Mouse (Mus musculus) hindbrain, postnatal 0 days (tissue): ENCODE measurements around the gene Gm21693. TPM values are rescaled to one million over a fixed set of nuclear protein-coding genes. Genes with fewer than 3 reads are reported as not detected.
"Not testable (repeated sequence)": the region's sequence is repeated elsewhere in the genome, so short reads cannot be mapped to it uniquely, and the experiment has no call there.

Source experiments
- ATAC-seq: fragments of 200-750 bp; cut with Nextera tagmentation; 2 replicates; pipeline ENCODE4 v1.8.0; 2017; ENCODE audit warnings: mild to moderate bottlenecking, moderate TSS enrichment, moderate library complexity
- DNase-seq: peaks from one replicate; pipeline ENCODE4 v3.0.0-alpha.2; 2015; ENCODE audit warnings: low spot score
- H3K27ac ChIP-seq: fragments of 300-500 bp; sonication (generic); 2 replicates; pipeline ENCODE4 v1.5.1; 2014; ENCODE audit warnings: mild to moderate bottlenecking
- H3K27me3 ChIP-seq: fragments of 300-500 bp; sonication (generic); 2 replicates; pipeline ENCODE4 v1.6.1; 2014; ENCODE audit warnings: low read length, mixed read lengths; ENCODE audit not compliant: insufficient read depth
- H3K36me3 ChIP-seq: fragments of 300-500 bp; sonication (generic); 2 replicates; pipeline ENCODE4 v1.6.1; 2014; ENCODE audit warnings: low read length, mixed read lengths; ENCODE audit not compliant: insufficient read depth
- H3K4me1 ChIP-seq: fragments of 300-500 bp; sonication (generic); 2 replicates; pipeline ENCODE4 v1.6.1; 2014; ENCODE audit warnings: antibody characterized with exemption, low read length, mixed read lengths; ENCODE audit not compliant: insufficient read depth
- H3K4me2 ChIP-seq: fragments of 300-500 bp; sonication (generic); 2 replicates; pipeline ENCODE4 v1.6.1; 2014; ENCODE audit warnings: low read depth, mild to moderate bottlenecking, low read length, moderate library complexity, mixed read lengths
- H3K4me3 ChIP-seq: fragments of 300-500 bp; sonication (generic); 2 replicates; pipeline ENCODE4 v1.5.1; 2014; ENCODE audit warnings: low read length
- H3K9ac ChIP-seq: fragments of 300-500 bp; sonication (generic); replicated peaks from 2 replicates; pipeline ENCODE4 v1.6.1; 2014; ENCODE audit warnings: mild to moderate bottlenecking, low read length, moderate library complexity, mixed read lengths
- H3K9me3 ChIP-seq: fragments of 300-500 bp; sonication (generic); 2 replicates; pipeline ENCODE4 v1.6.1; 2016; ENCODE audit warnings: low read length, mixed read lengths
- WGBS: fragments of 180-500 bp; shearing (Covaris S2); extraction: QIAGEN DNeasy Blood & Tissue Kit; methylation state at CpG from one replicate; pipeline ENCODE4 v1.1.7; 2014; 5-methylcytosine and 5-hydroxymethylcytosine counted together
- polyA plus RNA-seq: library from polyadenylated mRNA; unstranded; fragments of >200 nt; fragmentation: Nextera tagmentation; extraction: Ambion mirVana; gene quantifications from 2 replicates; pipeline ENCODE4 v1.2.1, GENCODE M21; 2015
- total RNA-seq: library from RNA; depleted of rRNA; stranded (reverse); fragments of >200 nt; gene quantifications from 2 replicates; pipeline ENCODE4 v1.2.3, GENCODE M21; 2014; rRNA removed

Gm21693 gene
- not detected in 2 replicates for total RNA-seq
- not detected in 2 replicates for polyA plus RNA-seq

GRCm38 (mm10) chrY:3345229-3345628 is at the start of gene Gm21693:
TSS of gene Gm21693 (minus strand) at chrY:3345329.
- DNase-seq, H3K9me3 ChIP-seq, H3K36me3 ChIP-seq, H3K27me3 ChIP-seq, H3K9ac ChIP-seq, H3K4me3 ChIP-seq, H3K4me2 ChIP-seq, H3K4me1 ChIP-seq, ATAC-seq, H3K27ac ChIP-seq: not testable (repeated sequence)
- no CpG with 5 or more reads among the region's 9 CpGs for WGBS

DNA sequence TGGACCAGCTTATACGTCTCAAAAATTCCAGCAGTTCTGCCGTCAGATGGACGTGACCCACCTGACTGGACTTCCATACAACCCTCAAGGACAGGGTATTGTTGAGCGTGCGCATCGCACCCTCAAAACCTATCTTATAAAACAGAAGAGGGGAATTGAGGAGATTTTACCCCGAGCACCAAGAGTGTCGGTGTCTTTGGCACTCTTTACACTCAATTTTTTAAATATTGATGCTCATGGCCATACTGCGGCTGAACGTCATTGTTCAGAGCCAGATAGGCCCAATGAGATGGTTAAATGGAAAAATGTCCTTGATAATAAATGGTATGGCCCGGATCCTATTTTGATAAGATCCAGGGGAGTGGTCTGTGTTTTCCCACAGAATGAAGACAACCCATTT is 4.5 kb downstream of the Gm21693 start:
- not testable (repeated sequence) for H3K4me3 ChIP-seq, H3K9me3 ChIP-seq, H3K4me2 ChIP-seq, H3K9ac ChIP-seq, H3K36me3 ChIP-seq, ATAC-seq, H3K27ac ChIP-seq, H3K27me3 ChIP-seq, H3K4me1 ChIP-seq, DNase-seq
- no CpG with 5 or more reads among the region's 11 CpGs for WGBS

DNA sequence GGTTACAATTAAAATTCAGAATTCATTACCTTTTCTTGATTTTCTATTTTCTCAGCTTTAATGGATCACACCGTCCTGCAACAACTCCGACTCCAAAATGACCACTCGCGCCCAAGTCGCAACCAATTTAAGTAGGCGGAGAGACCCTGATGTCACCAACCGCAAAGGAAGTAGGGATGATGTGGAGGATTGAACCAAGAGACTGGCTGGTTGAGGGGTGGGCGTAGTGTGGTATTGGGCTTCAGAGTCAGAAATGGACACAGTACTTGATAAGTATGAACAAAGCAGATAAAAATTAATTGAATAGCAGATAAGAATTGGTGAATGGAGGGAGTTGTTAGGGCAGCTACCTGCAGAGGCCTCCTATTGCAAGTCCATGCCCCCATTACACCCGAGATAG is 38.8 kb downstream of the Gm21693 start, which contains the start of gene Gm21677:
Gene Gm21677, minus strand, starts transcription at position 101 of the 400 bp plus-strand sequence.
- DNase-seq = not testable (repeated sequence)

More for the DNA sequence above, 38.8 kb downstream of the Gm21693 start, which contains the start of gene Gm21677:
- not testable (repeated sequence) for H3K9ac ChIP-seq, H3K4me2 ChIP-seq, H3K9me3 ChIP-seq, H3K27me3 ChIP-seq, ATAC-seq, H3K27ac ChIP-seq, H3K4me1 ChIP-seq, H3K4me3 ChIP-seq, H3K36me3 ChIP-seq
- WGBS = no CpG with 5 or more reads among the region's 9 CpGs

Other genes with a start within 250 kb of the Gm21693 start
- gene Gm21677, start 38.9 kb downstream of the Gm21693 start, total RNA-seq = not detected in 2 replicates
- gene Gm21677, start 38.9 kb downstream of the Gm21693 start, polyA plus RNA-seq = not detected in 2 replicates
- not detected in 2 replicates for gene Gm21704, start 64.8 kb upstream of the Gm21693 start, total RNA-seq
- not detected in 2 replicates for gene Gm21704, start 64.8 kb upstream of the Gm21693 start, polyA plus RNA-seq
- gene Gm21708, start 64.8 kb upstream of the Gm21693 start, total RNA-seq = 0.26 TPM in 1 of 2 replicates, not detected in the other
- gene Gm21708, start 64.8 kb upstream of the Gm21693 start, polyA plus RNA-seq = not detected in 2 replicates